Mouse (Mus musculus): ENCODE results near the gene Prima1. TPM values are rescaled to one million over a fixed set of nuclear protein-coding genes. Genes with fewer than 3 reads are reported as not detected.

Prima1 gene
- polyA plus RNA-seq, 1 experiment from 2014 or later = not detected

Other genes starting within 250 kb of the Prima1 start
- gene Fam181a, start 68.8 kb upstream of the Prima1 start, polyA plus RNA-seq (2015; fragmentation: Nextera tagmentation; extraction: Ambion mirVana) = 7.6 and 9.8 TPM in 2 replicates
- 0.40 and 0.60 TPM in 2 replicates for gene Asb2, start 113.9 kb upstream of the Prima1 start, polyA plus RNA-seq (2015; fragmentation: Nextera tagmentation; extraction: Ambion mirVana)
- 14.5 and 18.4 TPM in 2 replicates for gene Otub2, start 146.5 kb upstream of the Prima1 start, polyA plus RNA-seq (2015; fragmentation: Nextera tagmentation; extraction: Ambion mirVana)
- 0.34 and 0.48 TPM in 2 replicates for gene 9330161L09Rik, start 165.7 kb upstream of the Prima1 start, polyA plus RNA-seq (2015; fragmentation: Nextera tagmentation; extraction: Ambion mirVana)
- 149 and 175 TPM in 2 replicates for gene Ddx24, start 183.7 kb upstream of the Prima1 start, polyA plus RNA-seq (2015; fragmentation: Nextera tagmentation; extraction: Ambion mirVana)
- 2.7 and 3.4 TPM in 2 replicates for gene Ifi27, start 192.1 kb upstream of the Prima1 start, polyA plus RNA-seq (2015; fragmentation: Nextera tagmentation; extraction: Ambion mirVana)
- 1.6 and 2.5 TPM in 2 replicates for gene Ifi27l2a, start 201.5 kb upstream of the Prima1 start, polyA plus RNA-seq (2015; fragmentation: Nextera tagmentation; extraction: Ambion mirVana)
- gene Ifi27l2b, start 215.1 kb upstream of the Prima1 start, polyA plus RNA-seq (2015; fragmentation: Nextera tagmentation; extraction: Ambion mirVana) = not detected in 2 replicates